Mouse (Mus musculus) intestine, postnatal 0 days (tissue): ENCODE data around the gene Acot5. TPM values are rescaled to one million over a fixed set of nuclear protein-coding genes. Genes with fewer than 3 reads are reported as not detected.

Experiments used
- ATAC-seq: fragments of 200-750 bp; cut with Nextera tagmentation; 2 replicates; pipeline ENCODE4 v1.8.0; 2017; ENCODE audit warnings: mild to moderate bottlenecking, moderate TSS enrichment, moderate library complexity
- H3K27ac ChIP-seq: fragments of 300-500 bp; sonication (generic); 2 replicates; pipeline ENCODE4 v1.5.1; 2014; ENCODE audit warnings: mild to moderate bottlenecking, low read depth, low read length, moderate library complexity
- H3K27me3 ChIP-seq: fragments of 300-500 bp; sonication (generic); replicated peaks from 2 replicates; pipeline ENCODE4 v1.6.1; 2014; ENCODE audit warnings: low read length, mixed read lengths; ENCODE audit not compliant: control insufficient read depth, insufficient read depth
- H3K36me3 ChIP-seq: fragments of 300-500 bp; sonication (generic); 2 replicates; pipeline ENCODE4 v1.6.1; 2014; ENCODE audit warnings: mild to moderate bottlenecking, moderate library complexity; ENCODE audit not compliant: control insufficient read depth, insufficient read depth
- H3K4me1 ChIP-seq: fragments of 300-500 bp; sonication (generic); replicated peaks from 2 replicates; pipeline ENCODE4 v1.6.1; 2014; ENCODE audit warnings: antibody characterized with exemption, low read length, mixed read lengths; ENCODE audit not compliant: control insufficient read depth, insufficient read depth
- H3K4me2 ChIP-seq: fragments of 300-500 bp; sonication (generic); replicated peaks from 2 replicates; pipeline ENCODE4 v1.6.1; 2014; ENCODE audit warnings: low read depth, mild to moderate bottlenecking, moderate library complexity
- H3K4me3 ChIP-seq: fragments of 300-500 bp; sonication (generic); 2 replicates; pipeline ENCODE4 v1.5.1; 2014; ENCODE audit warnings: low read depth, low read length
- H3K9ac ChIP-seq: fragments of 300-500 bp; sonication (generic); 2 replicates; pipeline ENCODE4 v1.6.1; 2014; ENCODE audit warnings: mild to moderate bottlenecking, low read depth, low read length
- H3K9me3 ChIP-seq: fragments of 300-500 bp; sonication (generic); 2 replicates; pipeline ENCODE4 v1.6.1; 2016; ENCODE audit warnings: mixed run types; ENCODE audit not compliant: control insufficient read depth
- CTCF ChIP-seq: sonication (generic); IDR thresholded peaks from 2 replicates; pipeline ENCODE4 v1.5.1; 2016; ENCODE audit warnings: low read depth, mild to moderate bottlenecking, control low read depth, antibody characterized with exemption, moderate library complexity
- WGBS: fragments of 180-500 bp; shearing (Covaris S2); extraction: QIAGEN DNeasy Blood & Tissue Kit; methylation state at CpG from one replicate; pipeline ENCODE4 v1.1.7; 2014; 5-methylcytosine and 5-hydroxymethylcytosine counted together
- polyA plus RNA-seq: library from polyadenylated mRNA; unstranded; fragments of >200 nt; fragmentation: Nextera tagmentation; extraction: Ambion mirVana; gene quantifications from 2 replicates; pipeline ENCODE4 v1.2.1, GENCODE M21; 2015

Gene Acot5
- polyA plus RNA-seq, 1 experiment from 2014 or later = 6.6 TPM

- TF ChIP-seq CTCF = no peak
- no peaks in the 10 kb centered on the region for H3K9me3 ChIP-seq
- H3K27me3 ChIP-seq = no peaks in the 10 kb centered on the region
- no peak overlapping the region for H3K4me2 ChIP-seq
- H3K27ac ChIP-seq = no peak overlapping the region
- no peaks in the 10 kb centered on the region for H3K4me1 ChIP-seq
- no peak for ATAC-seq
- H3K4me3 ChIP-seq = no peak overlapping the region
- WGBS = 84% methylated on average over 3 of the region's 3 CpGs
- no peak overlapping the region for H3K9ac ChIP-seq
- peaks cover 7% of the 10 kb centered on the region; the same call in 1 of the 2 replicates for H3K36me3 ChIP-seq
These were observed 37.9 kb downstream of the Acot5 start for GRCm38 (mm10) chr12:84107012-84107411.

DNA sequence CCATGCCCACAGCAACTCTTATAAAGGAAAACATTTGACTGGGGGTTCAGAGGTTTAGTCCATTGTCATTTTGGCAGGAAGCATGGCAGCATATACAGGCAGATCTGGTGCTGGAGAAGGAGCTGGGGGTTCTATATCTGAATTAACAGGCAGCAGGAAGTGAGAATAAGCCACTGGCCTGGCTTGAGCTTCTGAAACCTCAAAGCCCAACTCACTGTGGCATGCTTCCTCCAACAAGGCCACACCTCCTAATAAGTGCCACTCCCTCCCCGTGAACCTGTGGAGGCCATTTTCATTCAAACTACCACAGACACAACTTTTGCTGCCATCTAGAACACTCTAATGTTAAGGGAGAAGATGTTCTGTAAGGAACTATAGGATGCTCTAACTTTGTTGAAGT, 38.6 kb downstream of the Acot5 start:
- no peak overlapping the region for H3K27ac ChIP-seq
- WGBS = 67% methylated on average over 1 of the region's 1 CpGs
- no peak for ATAC-seq
- H3K4me2 ChIP-seq = no peak overlapping the region
- no peaks in the 10 kb centered on the region for H3K27me3 ChIP-seq
- H3K4me3 ChIP-seq = no peak overlapping the region
- H3K9ac ChIP-seq = no peak overlapping the region
- no peaks in the 10 kb centered on the region for H3K4me1 ChIP-seq
- H3K9me3 ChIP-seq = no peaks in the 10 kb centered on the region
- H3K36me3 ChIP-seq = peaks cover 7% of the 10 kb centered on the region; the same call in 1 of the 2 replicates
- no peak for TF ChIP-seq CTCF

- Histone ChIP-seq H3K36me3 (peaks cover 7% of the 10 kb centered on the region; the same call in 1 of the 2 replicates), H3K27me3 (no peaks in the 10 kb centered on the region), H3K4me3 (no peak overlapping the region), H3K9me3 (no peaks in the 10 kb centered on the region), H3K27ac (no peak overlapping the region), H3K4me1 (no peaks in the 10 kb centered on the region), H3K9ac (no peak overlapping the region), H3K4me2 (no peak overlapping the region)
- no peak for ATAC-seq
- TF ChIP-seq CTCF = 0 out of 2 replicates have a peak, but pooled peaks have one; percentile 11
- WGBS = 82% methylated on average over 1 of the region's 1 CpGs
These were observed 40.8 kb downstream of the Acot5 start for GRCm38 (mm10) chr12:84109924-84110323.

GRCm38 (mm10) chr12:84110814-84111213, 41.7 kb downstream of the Acot5 start:
- no peak overlapping the region for H3K27ac ChIP-seq
- H3K9ac ChIP-seq = no peak overlapping the region
- no peaks in the 10 kb centered on the region for H3K27me3 ChIP-seq
- H3K4me3 ChIP-seq = no peak overlapping the region
- no peak for ATAC-seq
- H3K4me2 ChIP-seq = no peak overlapping the region
- H3K36me3 ChIP-seq = peaks cover 7% of the 10 kb centered on the region; the same call in 1 of the 2 replicates
- no peaks in the 10 kb centered on the region for H3K4me1 ChIP-seq
- 92% methylated on average over 4 of the region's 4 CpGs for WGBS
- no peak for TF ChIP-seq CTCF
- no peaks in the 10 kb centered on the region for H3K9me3 ChIP-seq

GRCm38 (mm10) chr12:84113676-84114075, 44.6 kb downstream of the Acot5 start:
- H3K4me1 ChIP-seq = no peaks in the 10 kb centered on the region
- no peak for ATAC-seq
- H3K27me3 ChIP-seq = no peaks in the 10 kb centered on the region
- H3K4me2 ChIP-seq = peak overlapping the region; percentile 89
- no peak for TF ChIP-seq CTCF
- no peak overlapping the region for H3K27ac ChIP-seq
- 32% methylated on average over 6 of the region's 6 CpGs for WGBS
- no peak overlapping the region for H3K9ac ChIP-seq
- no peaks in the 10 kb centered on the region for H3K9me3 ChIP-seq
- peak overlapping the region; percentile 70; the same call in 1 of the 2 replicates for H3K4me3 ChIP-seq
- H3K36me3 ChIP-seq = peaks cover 7% of the 10 kb centered on the region; the same call in 1 of the 2 replicates

- H3K4me3 ChIP-seq = peak within 1 kb of the TSS; percentile 70
- peaks cover 3% of the 10 kb centered on the region; the same call in 1 of the 2 replicates for H3K36me3 ChIP-seq
- TF ChIP-seq CTCF = peak; percentile 42; the same call in 1 of the 2 replicates
- peak within 1 kb of the TSS; percentile 89 for H3K4me2 ChIP-seq
- ATAC-seq = peak; percentile 78; the same call in 1 of the 2 replicates
- no peak within 1 kb of the TSS for H3K27ac ChIP-seq
- no peaks in the 10 kb centered on the region for H3K27me3 ChIP-seq
- H3K9me3 ChIP-seq = no peaks in the 10 kb centered on the region
- no peaks in the 10 kb centered on the region for H3K4me1 ChIP-seq
- 4% methylated on average over 31 of the region's 35 CpGs for WGBS
- H3K9ac ChIP-seq = peak within 1 kb of the TSS; percentile 37
These were observed 45.2 kb downstream of the Acot5 start, which contains the start of gene Dnal1 for GRCm38 (mm10) chr12:84114153-84114994. Gene Dnal1, plus strand, starts transcription at chr12:84114366.
